Mouse (Mus musculus): ENCODE data around the gene Tns2. TPM values are rescaled to one million over a fixed set of nuclear protein-coding genes. Genes with fewer than 3 reads are reported as not detected.

The Tns2 gene
- total and polyA plus RNA-seq, 3 experiments: 75.2 to 107 (median 91.8) TPM

Other genes with a start within 250 kb of the Tns2 start
- gene Krt1, start 249.6 kb upstream of the Tns2 start, total RNA-seq (2021): under 1 TPM; 0.10 to 0.17 TPM
- gene Krt1, start 249.6 kb upstream of the Tns2 start, polyA plus RNA-seq (2012; rRNA removed): 0.68 and 1.2 TPM in 2 replicates
- not detected for gene Krt77, start 230.7 kb upstream of the Tns2 start, total RNA-seq (2021)
- gene Krt77, start 230.7 kb upstream of the Tns2 start, polyA plus RNA-seq (2012; rRNA removed): not detected in 2 replicates
- gene Krt76, start 207.5 kb upstream of the Tns2 start, total RNA-seq (2021): not detected
- not detected in 2 replicates for gene Krt76, start 207.5 kb upstream of the Tns2 start, polyA plus RNA-seq (2012; rRNA removed)
- gene Krt4, start 175.7 kb upstream of the Tns2 start, total RNA-seq (2021): not detected
- 0.08 and 0.33 TPM in 2 replicates for gene Krt4, start 175.7 kb upstream of the Tns2 start, polyA plus RNA-seq (2012; rRNA removed)
- 1 to 10 TPM; 1.1 to 2.3 TPM for gene Krt79, start 160.1 kb upstream of the Tns2 start, total RNA-seq (2021)
- 0.26 and 1.8 TPM in 2 replicates for gene Krt79, start 160.1 kb upstream of the Tns2 start, polyA plus RNA-seq (2012; rRNA removed)
- gene Krt78, start 146.1 kb upstream of the Tns2 start, total RNA-seq (2021): not detected
- gene Krt78, start 146.1 kb upstream of the Tns2 start, polyA plus RNA-seq (2012; rRNA removed): not detected in 2 replicates
- gene Krt8, start 95.9 kb upstream of the Tns2 start, total RNA-seq (2021): 1 to 10 TPM; 1.7 TPM
- 0.62 and 1.1 TPM in 2 replicates for gene Krt8, start 95.9 kb upstream of the Tns2 start, polyA plus RNA-seq (2012; rRNA removed)
- 1 to 10 TPM; 1.6 to 2.5 TPM for gene Krt18, start 72.2 kb upstream of the Tns2 start, total RNA-seq (2021)
- gene Krt18, start 72.2 kb upstream of the Tns2 start, polyA plus RNA-seq (2012; rRNA removed): 0.61 and 1.1 TPM in 2 replicates
- gene Eif4b, start 26.6 kb upstream of the Tns2 start, total RNA-seq (2021): 100 to 1,000 TPM; 230 to 238 TPM
- gene Eif4b, start 26.6 kb upstream of the Tns2 start, polyA plus RNA-seq (2012; rRNA removed): 28.8 and 43.7 TPM in 2 replicates
- gene Spryd3, start 35.8 kb downstream of the Tns2 start, total RNA-seq (2021): 10 to 100 TPM; 27.4 to 48.9 TPM
- 38.3 and 48.4 TPM in 2 replicates for gene Spryd3, start 35.8 kb downstream of the Tns2 start, polyA plus RNA-seq (2012; rRNA removed)
- gene Igfbp6, start 43.9 kb downstream of the Tns2 start, total RNA-seq (2021): 10 to 100 TPM; 37.7 to 71.0 TPM
- gene Igfbp6, start 43.9 kb downstream of the Tns2 start, polyA plus RNA-seq (2012; rRNA removed): 65.0 and 78.9 TPM in 2 replicates
- under 1 TPM; 0.35 to 0.49 TPM for gene Soat2, start 50.1 kb downstream of the Tns2 start, total RNA-seq (2021)
- gene Soat2, start 50.1 kb downstream of the Tns2 start, polyA plus RNA-seq (2012; rRNA removed): 0.88 and 0.92 TPM in 2 replicates
- gene Zfp740, start 102.8 kb downstream of the Tns2 start, total RNA-seq (2021): 10 to 100 TPM; 48.6 to 60.7 TPM
- gene Zfp740, start 102.8 kb downstream of the Tns2 start, polyA plus RNA-seq (2012; rRNA removed): 13.9 and 14.4 TPM in 2 replicates
- gene Csad, start 104.3 kb downstream of the Tns2 start, total RNA-seq (2021): 100 to 1,000 TPM in 1 of 2 experiments, 10 to 100 TPM in 1; 71.2 to 106 TPM
- gene Csad, start 104.3 kb downstream of the Tns2 start, polyA plus RNA-seq (2012; rRNA removed): 128 and 216 TPM in 2 replicates
- 1 to 10 TPM; 2.0 to 4.7 TPM for gene Itgb7, start 131.5 kb downstream of the Tns2 start, total RNA-seq (2021)
- 2.3 and 2.4 TPM in 2 replicates for gene Itgb7, start 131.5 kb downstream of the Tns2 start, polyA plus RNA-seq (2012; rRNA removed)
- gene Rarg, start 157.1 kb downstream of the Tns2 start, total RNA-seq (2021): 10 to 100 TPM; 21.0 to 35.8 TPM
- 29.9 and 32.4 TPM in 2 replicates for gene Rarg, start 157.1 kb downstream of the Tns2 start, polyA plus RNA-seq (2012; rRNA removed)
- gene Gm9918, start 170.2 kb downstream of the Tns2 start, total RNA-seq (2021): not detected
- 0.47 and 0.87 TPM in 2 replicates for gene Gm9918, start 170.2 kb downstream of the Tns2 start, polyA plus RNA-seq (2012; rRNA removed)
- 10 to 100 TPM; 38.2 to 46.3 TPM for gene Mfsd5, start 179.0 kb downstream of the Tns2 start, total RNA-seq (2021)
- gene Mfsd5, start 179.0 kb downstream of the Tns2 start, polyA plus RNA-seq (2012; rRNA removed): 99.6 and 108 TPM in 2 replicates
- gene Espl1, start 195.9 kb downstream of the Tns2 start, total RNA-seq (2021): 1 to 10 TPM in 1 of 2 experiments, under 1 TPM in 1; 0.86 to 2.5 TPM
- gene Espl1, start 195.9 kb downstream of the Tns2 start, polyA plus RNA-seq (2012; rRNA removed): 1.8 and 2.2 TPM in 2 replicates
- gene Pfdn5, start 225.7 kb downstream of the Tns2 start, total RNA-seq (2021): 100 to 1,000 TPM; 416 to 441 TPM
- 19.1 and 19.8 TPM in 2 replicates for gene Pfdn5, start 225.7 kb downstream of the Tns2 start, polyA plus RNA-seq (2012; rRNA removed)
- gene Myg1, start 231.3 kb downstream of the Tns2 start, total RNA-seq (2021): 10 to 100 TPM; 54.1 to 60.3 TPM
- gene Myg1, start 231.3 kb downstream of the Tns2 start, polyA plus RNA-seq (2012; rRNA removed): 73.3 and 77.5 TPM in 2 replicates